Mouse (Mus musculus) kidney, embryonic 14.5 days (tissue): ENCODE data around the gene Cbx8. TPM values are rescaled to one million over a fixed set of nuclear protein-coding genes. Genes with fewer than 3 reads are reported as not detected.

ENCODE experiments used
- ATAC-seq: fragments of 200-750 bp; cut with Nextera tagmentation; 2 replicates; pipeline ENCODE4 v1.8.0; 2017; ENCODE audit warnings: moderate number of reproducible peaks, mild to moderate bottlenecking, moderate TSS enrichment, moderate library complexity; ENCODE audit not compliant: low FRiP score, low TSS enrichment
- H3K27ac ChIP-seq: fragments of 300-500 bp; sonication (generic); 2 replicates; pipeline ENCODE4 v1.5.1; 2014; ENCODE audit warnings: low read depth, mild to moderate bottlenecking, low read length, moderate library complexity, mixed read lengths
- H3K27me3 ChIP-seq: fragments of 300-500 bp; sonication (generic); 2 replicates; pipeline ENCODE4 v1.6.1; 2014; ENCODE audit warnings: mild to moderate bottlenecking, low read length; ENCODE audit not compliant: control insufficient read depth, insufficient read depth
- H3K36me3 ChIP-seq: fragments of 300-500 bp; sonication (generic); 2 replicates; pipeline ENCODE4 v1.6.1; 2014; ENCODE audit warnings: low read length, mixed read lengths; ENCODE audit not compliant: control insufficient read depth, insufficient read depth
- H3K4me1 ChIP-seq: fragments of 300-500 bp; sonication (generic); 2 replicates; pipeline ENCODE4 v1.6.1; 2014; ENCODE audit warnings: low read length, mixed read lengths; ENCODE audit not compliant: control insufficient read depth, insufficient read depth
- H3K4me2 ChIP-seq: fragments of 300-500 bp; sonication (generic); replicated peaks from 2 replicates; pipeline ENCODE4 v1.6.1; 2014; ENCODE audit warnings: low read depth, mild to moderate bottlenecking, low read length
- H3K4me3 ChIP-seq: fragments of 300-500 bp; sonication (generic); 2 replicates; pipeline ENCODE4 v1.5.1; 2014; ENCODE audit warnings: mild to moderate bottlenecking, low read length
- H3K9ac ChIP-seq: fragments of 300-500 bp; sonication (generic); 2 replicates; pipeline ENCODE4 v1.6.1; 2014; ENCODE audit warnings: low read depth, mild to moderate bottlenecking, low read length, moderate library complexity
- H3K9me3 ChIP-seq: fragments of 300-500 bp; sonication (generic); 2 replicates; pipeline ENCODE4 v1.6.1; 2016; ENCODE audit warnings: low read length; ENCODE audit not compliant: control insufficient read depth
- WGBS: fragments of 180-500 bp; shearing (Covaris S2); extraction: QIAGEN DNeasy Blood & Tissue Kit; methylation state at CpG from one replicate; pipeline ENCODE4 v1.1.7; 2014; 5-methylcytosine and 5-hydroxymethylcytosine counted together
- polyA plus RNA-seq: library from polyadenylated mRNA; unstranded; fragments of >200 nt; fragmentation: Nextera tagmentation; extraction: Ambion mirVana; gene quantifications from 2 replicates; pipeline ENCODE4 v1.2.1, GENCODE M21; 2014

The Cbx8 gene
- polyA plus RNA-seq, 1 experiment from 2014 or later: 7.8 TPM

GRCm38 (mm10) chr11:119006462-119006861 is 34.3 kb downstream of the Cbx8 start:
- WGBS: 71% methylated on average over 3 of the region's 3 CpGs
- no peak for ATAC-seq
- Histone ChIP-seq H3K9me3 (no peaks in the 10 kb centered on the region), H3K27me3 (no peaks in the 10 kb centered on the region), H3K4me2 (no peak overlapping the region), H3K27ac (no peak overlapping the region), H3K4me3 (no peak overlapping the region), H3K9ac (no peak overlapping the region), H3K4me1 (0 out of 2 replicates have a peak, but pooled peaks cover 6% of the 10 kb centered on the region), H3K36me3 (no peaks in the 10 kb centered on the region)

- Histone ChIP-seq H3K9ac (no peak overlapping the region), H3K9me3 (no peaks in the 10 kb centered on the region), H3K4me3 (no peak overlapping the region), H3K4me1 (0 out of 2 replicates have a peak, but pooled peaks cover 6% of the 10 kb centered on the region), H3K27me3 (peaks cover 1% of the 10 kb centered on the region; the same call in 1 of the 2 replicates), H3K27ac (no peak overlapping the region), H3K4me2 (no peak overlapping the region), H3K36me3 (no peaks in the 10 kb centered on the region)
- WGBS: 88% methylated on average over 10 of the region's 10 CpGs
- no peak for ATAC-seq
These were observed 35.1 kb downstream of the Cbx8 start for GRCm38 (mm10) chr11:119005547-119006275.

GRCm38 (mm10) chr11:119001493-119002128 is 39.2 kb downstream of the Cbx8 start:
- Histone ChIP-seq H3K36me3 (no peaks in the 10 kb centered on the region), H3K27me3 (peaks cover 20% of the 10 kb centered on the region), H3K9ac (no peak overlapping the region), H3K4me1 (no peaks in the 10 kb centered on the region), H3K9me3 (no peaks in the 10 kb centered on the region), H3K4me2 (no peak overlapping the region), H3K4me3 (no peak overlapping the region), H3K27ac (no peak overlapping the region)
- ATAC-seq: no peak
- WGBS: 61% methylated on average over 4 of the region's 4 CpGs

GRCm38 (mm10) chr11:119000877-119001276 is 39.9 kb downstream of the Cbx8 start:
- H3K9ac ChIP-seq: no peak overlapping the region
- no peak for ATAC-seq
- H3K4me1 ChIP-seq: no peaks in the 10 kb centered on the region
- H3K27ac ChIP-seq: no peak overlapping the region
- no peaks in the 10 kb centered on the region for H3K9me3 ChIP-seq
- H3K4me2 ChIP-seq: no peak overlapping the region
- no peaks in the 10 kb centered on the region for H3K36me3 ChIP-seq
- peaks cover 20% of the 10 kb centered on the region for H3K27me3 ChIP-seq
- WGBS: 63% methylated on average over 2 of the region's 2 CpGs
- H3K4me3 ChIP-seq: no peak overlapping the region

DNA sequence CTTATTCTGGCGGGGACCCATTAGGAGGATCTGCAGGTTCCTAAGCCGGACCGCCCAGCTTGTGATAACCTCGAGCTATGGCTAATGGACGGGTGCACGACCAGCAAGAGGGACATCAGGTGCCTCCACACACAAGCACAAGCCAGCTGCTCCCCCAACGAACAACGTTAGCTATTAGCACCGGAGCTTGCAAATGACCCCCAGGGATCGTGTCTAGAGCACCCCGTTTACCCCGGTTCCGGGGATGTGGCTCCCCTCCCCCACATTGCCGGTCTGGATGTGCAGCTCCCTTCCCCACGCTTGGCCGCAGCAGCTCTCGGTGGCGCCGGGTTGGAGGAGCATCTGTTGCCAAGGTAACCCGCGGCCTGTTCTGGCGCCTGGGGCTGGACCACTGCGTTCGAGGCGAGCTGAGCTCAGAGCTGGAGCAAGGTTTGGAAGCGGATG is 41.4 kb downstream of the Cbx8 start:
- Histone ChIP-seq H3K27ac (no peak overlapping the region), H3K36me3 (no peaks in the 10 kb centered on the region), H3K4me1 (no peaks in the 10 kb centered on the region), H3K4me3 (no peak overlapping the region; the same call in none of the 2 replicates), H3K9me3 (no peaks in the 10 kb centered on the region), H3K27me3 (peaks cover 23% of the 10 kb centered on the region), H3K4me2 (no peak overlapping the region; the same call in 1 of the 2 replicates), H3K9ac (no peak overlapping the region)
- 5% methylated on average over 26 of the region's 26 CpGs for WGBS
- ATAC-seq: peak; percentile 40; the same call in 1 of the 2 replicates

- Histone ChIP-seq H3K4me3 (no peak overlapping the region; the same call in 1 of the 2 replicates), H3K4me1 (no peaks in the 10 kb centered on the region), H3K27ac (no peak overlapping the region), H3K36me3 (no peaks in the 10 kb centered on the region), H3K9ac (no peak overlapping the region), H3K4me2 (no peak overlapping the region), H3K27me3 (peaks cover 26% of the 10 kb centered on the region), H3K9me3 (no peaks in the 10 kb centered on the region)
- peak; percentile 80 for ATAC-seq
- WGBS: 13% methylated on average over 30 of the region's 30 CpGs
These were observed 42.1 kb downstream of the Cbx8 start for GRCm38 (mm10) chr11:118998540-118999265.

GRCm38 (mm10) chr11:118997182-118997581 is 43.6 kb downstream of the Cbx8 start:
- peaks cover 26% of the 10 kb centered on the region for H3K27me3 ChIP-seq

DNA sequence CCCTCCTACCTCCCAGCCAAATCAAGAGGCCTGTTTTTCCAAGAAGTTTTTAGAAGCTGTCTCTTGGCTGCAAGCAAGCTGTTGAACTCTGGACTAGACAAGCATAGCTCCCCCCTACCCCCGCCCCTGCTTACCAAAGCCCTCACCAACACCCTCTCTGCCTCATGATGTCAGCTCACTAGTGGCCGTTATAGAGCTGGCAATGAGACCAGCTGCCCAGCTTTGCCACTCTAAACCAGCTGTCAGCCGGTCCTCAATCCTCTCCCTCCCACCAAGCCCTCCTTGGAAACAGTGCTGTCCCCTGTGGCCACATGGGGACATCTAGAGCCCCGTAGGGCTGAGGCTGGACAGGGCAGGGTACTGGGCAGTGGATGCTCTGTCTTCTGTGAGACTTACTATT is 45.3 kb downstream of the Cbx8 start:
- H3K27ac ChIP-seq: no peak overlapping the region
- 25% methylated on average over 4 of the region's 4 CpGs for WGBS

More at GRCm38 (mm10) chr11:118997182-118997581, 43.6 kb downstream of the Cbx8 start:
- Histone ChIP-seq H3K4me1 (no peaks in the 10 kb centered on the region), H3K4me2 (no peak overlapping the region), H3K27ac (no peak overlapping the region), H3K9ac (no peak overlapping the region), H3K9me3 (no peaks in the 10 kb centered on the region), H3K4me3 (no peak overlapping the region), H3K36me3 (no peaks in the 10 kb centered on the region)
- WGBS: 71% methylated on average over 3 of the region's 3 CpGs
- ATAC-seq: no peak

More for the DNA sequence above, 45.3 kb downstream of the Cbx8 start:
- Histone ChIP-seq H3K4me2 (no peak overlapping the region), H3K4me3 (no peak overlapping the region), H3K4me1 (no peaks in the 10 kb centered on the region), H3K9ac (no peak overlapping the region), H3K9me3 (no peaks in the 10 kb centered on the region), H3K27me3 (peaks cover 22% of the 10 kb centered on the region), H3K36me3 (no peaks in the 10 kb centered on the region)
- no peak for ATAC-seq
